Mouse (Mus musculus) natural killer cell, adult 2 months (primary cell): Measurements from ENCODE around the gene Mcrip2.

ENCODE experiments used
- DNase-seq, 2 experiments: peaks; one replicate each; pipeline ENCODE4 v3.0.0; 2022; ENCODE audit warnings: low spot score in 2 of 2

The Mcrip2 gene

DNA sequence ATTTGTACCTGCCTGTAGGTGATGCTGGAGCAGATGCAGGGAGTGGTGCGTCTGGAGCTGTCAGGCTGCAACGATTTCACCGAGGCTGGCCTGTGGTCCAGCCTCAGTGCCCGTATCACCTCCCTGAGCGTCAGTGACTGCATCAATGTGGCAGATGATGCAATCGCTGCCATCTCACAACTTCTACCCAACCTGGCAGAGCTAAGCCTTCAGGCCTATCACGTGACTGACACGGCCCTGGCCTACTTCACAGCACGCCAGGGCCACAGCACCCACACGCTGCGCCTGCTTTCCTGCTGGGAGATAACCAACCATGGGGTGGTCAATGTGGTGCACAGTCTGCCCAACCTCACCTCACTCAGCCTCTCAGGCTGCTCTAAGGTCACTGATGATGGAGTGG lies 50.9 kb downstream of the Mcrip2 start:
- DNase-seq, result no peak
